30 mouse cellular contexts compared by ENCODE assay signal in genomic region chr10:77995639-77996038, GRCm38 (mm10). TPM values are rescaled to one million over a fixed set of nuclear protein-coding genes. Genes with fewer than 3 reads are reported as not detected.
"Had no signal": no experiment of that assay in that cellular context is flagged by ENCODE, and none has a peak within 500 bp of the region (broad histone marks: within the 10 kb centered on the region; RNA-seq: fewer than 3 reads in every experiment).

No protein-coding gene starts in this region.

- DNase-seq: gastrocnemius, adult 2 months; gastrocnemius, postnatal 10 days; gastrocnemius, postnatal 25 days; heart, postnatal 10 days; heart, postnatal 4 days; kidney, adult 18-20 months; kidney, adult 8-10 months; kidney, postnatal 10 days; kidney, postnatal 25 days; kidney, postnatal 4 days; left cerebral cortex, postnatal 4 days had no signal

- H3K9ac ChIP-seq: heart, embryonic 12.5 days; hindbrain, embryonic 12.5 days; hindbrain, embryonic 14.5 days; intestine, embryonic 15.5 days; limb, embryonic 13.5 days; limb, embryonic 15.5 days; liver, embryonic 12.5 days; liver, embryonic 14.5 days had no signal

- H3K27me3 ChIP-seq: heart, embryonic 12.5 days; hindbrain, embryonic 12.5 days; intestine, embryonic 15.5 days; limb, embryonic 13.5 days; limb, embryonic 15.5 days; liver, embryonic 12.5 days had no signal

- H3K27ac ChIP-seq: gastrocnemius, adult 2 months; hindbrain, embryonic 10.5 days; hindbrain, embryonic 12.5 days; hindbrain, embryonic 14.5 days; intestine, embryonic 15.5 days; layer of hippocampus, adult 2 months; left cerebral cortex, adult 2 months; limb, embryonic 13.5 days; limb, embryonic 15.5 days; liver, embryonic 12.5 days; liver, embryonic 14.5 days had no signal

- H3K4me1 ChIP-seq: heart, embryonic 12.5 days; hindbrain, embryonic 10.5 days; hindbrain, embryonic 12.5 days; intestine, embryonic 15.5 days; limb, embryonic 13.5 days; limb, embryonic 15.5 days; liver, embryonic 12.5 days had no signal

- H3K4me3 ChIP-seq: gastrocnemius, adult 2 months; heart, embryonic 12.5 days; hindbrain, embryonic 10.5 days; hindbrain, embryonic 12.5 days; intestine, embryonic 15.5 days; layer of hippocampus, adult 2 months; left cerebral cortex, adult 2 months; limb, embryonic 13.5 days; limb, embryonic 15.5 days; liver, embryonic 12.5 days had no signal

- H3K9me3 ChIP-seq: heart, embryonic 12.5 days; hindbrain, embryonic 10.5 days; hindbrain, embryonic 12.5 days; intestine, embryonic 15.5 days; limb, embryonic 13.5 days; limb, embryonic 15.5 days; liver, embryonic 12.5 days had no signal

RNA-seq across cellular contexts. Expression of gene Dnmt3l, which starts 46.1 kb away (rescaled TPM):
- total RNA-seq: gastrocnemius, adult 2 months; gastrocnemius, postnatal 10 days; gastrocnemius, postnatal 25 days; gastrocnemius, postnatal 4 days; heart, postnatal 10 days; heart, postnatal 4 days; layer of hippocampus, adult 2 months; layer of hippocampus, postnatal 10 days; left cerebral cortex, postnatal 4 days; liver, adult 2 months had no signal
- polyA plus RNA-seq: heart, embryonic 12.5 days; heart, embryonic 14.5 days; hindbrain, embryonic 10.5 days; hindbrain, embryonic 14.5 days; hindbrain, embryonic 16.5 days; inflammation-experienced regulatory T-cells, adult 6 months; limb, embryonic 11.5 days; liver, adult 2 months; liver, embryonic 12.5 days; liver, embryonic 16.5 days had no signal

RNA-seq across cellular contexts. Expression of gene Aire, which starts 47.8 kb away (rescaled TPM):
- total RNA-seq: gastrocnemius, adult 2 months; gastrocnemius, postnatal 10 days; gastrocnemius, postnatal 25 days; gastrocnemius, postnatal 4 days; heart, postnatal 10 days; heart, postnatal 4 days; liver, adult 2 months had no signal
- polyA plus RNA-seq: heart, embryonic 12.5 days; hindbrain, embryonic 10.5 days; liver, adult 2 months; liver, embryonic 14.5 days; liver, embryonic 16.5 days had no signal
